Mouse (Mus musculus): ENCODE measurements at regions not wholly inside any gene's neighbourhood (a gene's known extent, or its start where the extent isn't known, plus 50 kb on each side); places are given as distances from the start of the nearest gene placed in this dataset.

DNA sequence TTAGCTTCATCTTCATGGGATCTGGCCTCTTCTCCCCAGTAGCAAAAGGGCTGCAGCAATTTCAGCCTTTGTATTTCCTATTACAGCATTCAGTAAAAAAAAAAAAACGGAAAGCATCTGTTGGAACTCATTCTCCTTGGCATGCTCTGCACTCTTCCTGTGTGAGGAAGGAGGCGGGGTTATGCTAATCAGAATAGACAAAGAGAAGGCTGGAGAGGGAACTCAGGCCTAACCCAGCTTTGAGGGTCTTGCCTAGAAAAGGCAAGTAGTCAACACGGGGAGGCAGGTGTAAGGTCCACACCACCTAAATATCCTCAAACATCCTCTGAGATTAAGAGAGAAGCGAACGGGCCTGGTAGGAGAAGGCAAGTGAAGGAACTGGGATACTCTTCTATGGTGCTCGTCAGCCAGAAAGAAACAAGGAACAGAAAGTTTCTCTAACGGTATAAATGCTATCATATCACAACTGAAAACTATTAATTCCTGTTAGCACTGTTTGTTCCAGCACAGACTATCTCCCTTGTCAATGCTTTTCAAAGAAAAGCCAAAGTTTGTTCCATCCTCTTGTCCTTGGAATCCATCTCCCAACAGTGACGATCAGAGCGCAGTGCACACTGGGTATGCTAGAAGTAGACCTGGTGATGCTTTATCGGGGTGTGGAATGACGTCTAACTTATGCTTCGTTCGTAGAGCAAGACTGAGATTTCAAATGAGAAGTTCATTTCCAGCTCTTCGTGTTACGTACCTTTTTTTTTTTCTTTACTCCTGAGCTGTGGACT, 98.9 kb downstream of the Kctd12 start:
- in situ Hi-C loops (cut with MboI, MseI): no loop called here

DNA sequence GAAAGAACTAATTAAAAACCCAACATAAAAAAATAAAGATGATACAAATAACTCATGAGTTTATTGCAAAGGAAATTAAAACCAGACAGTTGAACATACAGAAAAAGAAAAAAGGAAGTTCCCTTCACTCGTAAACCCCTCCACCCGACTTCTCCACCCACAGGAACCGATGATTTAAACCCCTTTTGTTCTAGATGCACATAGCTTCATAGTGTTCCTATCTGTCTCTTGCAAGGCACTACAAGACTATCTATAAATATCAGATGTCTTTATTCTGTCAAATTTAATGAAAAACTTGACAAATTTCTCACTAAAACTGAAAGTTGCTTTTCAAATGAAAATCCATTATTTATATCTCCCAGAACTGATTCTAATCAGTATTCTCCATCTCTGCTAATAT, 100.2 kb downstream of the Kctd12 start:
- in situ Hi-C loops (cut with MboI, MseI): no loop called here

DNA sequence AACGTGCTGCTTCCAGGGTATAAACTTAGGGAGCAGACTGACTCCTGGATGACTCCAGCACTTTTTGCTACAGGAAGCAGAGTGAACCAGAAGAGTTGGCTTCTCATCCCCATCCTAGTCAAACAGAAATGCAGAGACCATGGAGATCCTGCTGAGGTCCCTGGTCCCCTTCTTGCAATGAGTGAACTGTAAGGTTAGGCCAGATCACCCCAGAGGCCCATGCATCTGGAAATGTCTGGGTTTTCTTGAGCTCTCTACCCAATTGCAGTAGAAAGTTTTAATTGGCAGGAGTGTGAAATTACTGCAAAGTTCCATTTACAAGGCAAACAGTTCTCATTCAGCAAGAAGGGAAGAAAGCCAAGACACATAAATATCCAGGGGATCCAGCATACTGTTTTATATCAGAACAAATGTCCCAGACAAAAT, 101.8 kb downstream of the Kctd12 start:
- in situ Hi-C loops (cut with MboI, MseI): no loop called here

DNA sequence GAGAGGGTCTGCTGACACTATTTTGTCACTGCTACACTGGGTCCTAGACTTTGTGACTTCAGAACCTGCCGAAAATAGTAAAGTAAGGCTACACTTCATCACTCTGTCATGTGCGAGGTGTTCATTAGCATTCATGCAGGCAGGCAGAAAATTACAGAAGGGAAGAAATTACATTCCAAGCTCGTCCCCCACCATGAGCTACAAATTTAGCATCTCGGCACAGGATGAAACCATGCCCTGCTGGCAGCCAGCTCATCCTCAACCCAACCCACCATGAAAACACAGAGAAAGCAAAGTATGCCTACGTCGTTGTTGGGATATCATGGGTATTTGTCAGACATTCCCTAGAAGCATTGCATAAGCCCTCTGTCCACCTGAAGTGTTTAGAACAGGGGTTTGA, 103.9 kb downstream of the Kctd12 start:
- in situ Hi-C loops (cut with MboI, MseI): no loop called here

DNA sequence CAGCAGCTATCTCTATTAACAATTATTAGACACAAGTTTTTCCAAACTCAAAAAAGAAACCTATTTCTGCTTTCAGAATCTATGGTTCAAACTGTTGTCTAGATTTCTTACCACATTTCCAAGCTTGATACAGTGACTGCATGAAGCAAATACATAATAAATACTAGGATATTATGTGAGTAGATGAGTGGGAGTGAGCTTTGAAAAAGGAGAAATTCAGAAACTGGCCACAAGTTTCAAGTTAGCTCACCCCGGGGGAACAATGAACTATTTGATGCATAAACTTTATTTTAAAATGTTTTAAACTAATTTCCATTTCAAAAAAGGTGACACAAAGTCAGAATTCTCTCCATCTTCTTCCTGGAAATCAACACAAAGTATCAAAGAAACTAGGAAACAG, 114.3 kb downstream of the Kctd12 start:
- in situ Hi-C loops (cut with MboI, MseI): no loop called here

DNA sequence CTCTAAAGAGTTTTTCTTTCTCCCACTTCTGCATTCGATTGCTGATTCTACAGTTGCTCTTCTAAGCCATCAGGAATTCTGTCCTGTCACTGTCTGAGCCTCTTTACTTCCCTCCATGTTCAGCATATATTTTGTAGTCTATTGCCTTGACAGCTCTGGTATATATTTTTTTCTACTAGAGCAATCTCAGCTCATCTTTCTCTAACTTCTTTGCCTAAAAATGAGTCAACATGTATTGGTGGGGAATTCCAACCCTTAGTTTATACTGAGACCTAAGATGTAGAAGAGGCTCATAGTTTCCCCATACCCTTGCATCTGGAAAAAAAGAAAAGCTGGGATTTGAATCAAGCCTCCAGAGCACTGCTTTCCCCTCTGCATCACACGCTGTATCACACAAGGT, 114.7 kb downstream of the Kctd12 start:
- in situ Hi-C loops (cut with MboI, MseI): no loop called here

DNA sequence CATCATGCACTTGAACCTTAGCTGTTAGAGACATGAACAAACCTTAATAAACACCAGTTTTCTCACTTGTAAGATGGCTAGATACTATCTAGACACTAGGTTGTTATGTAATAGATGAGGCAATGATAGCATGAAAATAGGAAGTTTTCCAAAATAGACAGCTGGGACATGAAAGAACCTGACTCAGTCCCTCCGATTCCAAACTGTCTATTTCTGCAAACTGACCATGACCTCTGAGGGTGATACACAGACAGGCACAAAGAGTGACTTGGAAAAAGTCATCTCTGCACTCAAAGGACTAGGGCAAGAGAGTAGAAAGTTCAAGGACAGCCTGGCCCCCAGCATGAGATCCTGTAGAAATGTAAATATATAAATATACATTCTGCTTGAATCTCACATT, 115.9 kb downstream of the Kctd12 start:
- in situ Hi-C loops (cut with MboI, MseI): no loop called here

DNA sequence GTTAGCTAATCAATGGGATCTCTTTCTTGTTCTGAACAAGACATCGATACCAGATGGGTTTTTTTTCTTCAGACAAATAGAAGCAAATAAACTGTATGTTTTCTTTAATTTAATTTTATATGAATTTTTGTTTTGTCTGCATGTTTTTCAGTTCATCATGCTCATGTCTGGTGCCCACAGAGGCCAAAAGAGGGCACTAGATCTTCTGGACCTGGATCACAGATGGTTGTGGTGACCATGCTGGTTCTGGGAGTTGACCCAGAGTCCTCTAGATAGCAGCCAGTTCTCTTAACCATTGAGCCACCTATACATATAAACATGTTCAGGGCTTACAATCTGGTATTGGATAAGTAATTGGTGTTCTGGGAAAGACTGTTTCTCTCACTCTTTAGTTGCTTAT, 120.7 kb downstream of the Kctd12 start:
- in situ Hi-C loops (cut with MboI, MseI): no loop called here

DNA sequence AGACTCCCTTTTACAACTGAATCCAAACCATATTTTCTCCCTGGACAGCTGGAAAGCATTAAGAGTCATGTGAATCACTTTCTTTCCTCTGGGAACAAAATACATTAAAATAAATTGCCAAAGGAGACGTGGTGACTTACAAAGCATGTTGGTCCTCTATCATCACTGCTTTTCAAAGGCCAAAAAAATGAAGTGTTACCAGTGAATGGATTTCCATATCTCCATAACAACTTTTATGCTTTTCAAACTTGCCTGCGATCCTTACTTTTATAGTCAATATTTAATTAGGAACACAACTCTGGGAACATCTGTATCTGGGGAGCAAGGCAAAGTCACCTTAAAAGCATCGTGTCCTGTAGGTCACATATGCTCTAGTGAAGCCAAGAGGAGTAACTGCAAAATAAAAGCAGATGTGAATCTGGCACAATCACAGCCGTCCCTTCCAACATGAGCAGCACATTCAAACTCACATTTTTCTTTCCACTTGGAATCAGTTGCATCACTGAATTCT, 123.0 kb downstream of the Kctd12 start:
- in situ Hi-C loops (cut with MboI, MseI): no loop called here

DNA sequence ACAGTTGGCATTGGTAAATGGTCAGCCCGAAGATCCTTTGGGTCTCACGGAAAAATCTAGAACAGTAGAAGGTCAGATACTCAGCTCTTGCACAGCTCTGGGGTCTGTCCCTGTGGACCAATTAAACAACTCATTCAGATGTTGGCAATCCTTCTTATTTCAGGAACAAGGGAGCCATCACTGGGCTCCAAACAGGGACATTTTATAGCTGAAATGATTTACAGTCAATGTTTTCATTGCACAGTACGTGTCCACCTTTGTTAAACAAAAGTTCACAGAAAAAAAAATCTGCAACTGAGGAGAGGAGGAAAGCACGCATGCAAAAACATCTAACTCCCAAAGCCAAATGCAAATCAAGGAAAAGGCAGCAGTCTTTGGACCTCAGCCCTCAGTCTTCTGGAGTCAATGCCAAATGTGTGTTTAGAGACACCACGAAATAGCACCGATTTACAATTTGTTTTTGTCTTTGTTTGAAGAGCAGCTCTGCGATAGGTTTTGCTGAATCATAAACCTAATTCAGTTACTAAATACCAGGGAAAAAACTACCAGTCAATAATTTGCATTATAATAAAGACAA, 127.1 kb downstream of the Kctd12 start:
- in situ Hi-C loops (cut with MboI, MseI): no loop called here

DNA sequence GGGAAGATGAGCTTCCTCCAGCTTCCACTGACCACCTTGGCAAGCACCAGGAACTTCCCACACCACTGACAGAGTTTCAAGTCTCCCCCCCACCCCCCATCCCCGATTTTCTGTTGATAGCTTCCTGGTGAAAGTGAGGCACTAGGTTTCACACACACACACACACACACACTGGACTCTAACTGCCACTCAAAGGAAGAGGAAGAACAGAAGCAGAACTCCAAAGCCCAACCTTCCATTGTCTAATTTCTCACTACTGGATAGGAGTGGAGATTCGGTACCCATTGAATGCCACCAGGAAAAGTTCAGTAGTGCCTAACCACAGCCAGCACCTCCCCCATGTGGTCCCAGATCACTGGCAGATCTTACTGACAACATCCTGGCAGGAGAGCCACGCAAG, 138.7 kb downstream of the Kctd12 start:
- in situ Hi-C loops (cut with MboI, MseI): no loop called here

DNA sequence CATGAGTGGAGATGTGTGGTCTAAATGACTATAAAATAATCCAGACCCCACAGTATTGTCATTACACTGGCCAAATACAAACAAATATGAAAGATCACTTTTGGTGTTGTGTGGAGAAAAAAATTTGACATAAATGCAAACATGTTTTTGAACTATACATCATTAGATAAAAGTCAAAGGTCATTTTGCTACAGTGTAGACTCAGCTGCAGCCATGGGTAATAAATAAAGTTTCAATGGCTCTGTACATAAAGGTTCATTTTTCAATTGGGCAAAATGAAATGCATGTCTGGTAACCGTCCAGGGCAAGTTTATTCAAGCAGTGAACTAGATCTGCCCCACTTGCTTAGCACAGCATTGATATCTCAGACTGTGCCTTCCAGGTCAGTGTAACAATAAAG, 144.8 kb downstream of the Kctd12 start:
- in situ Hi-C loops (cut with MboI, MseI): loop anchor here (5.0 kb wide), 1 partner anchor 35 kb away; no protein-coding TSS in a partner anchor

DNA sequence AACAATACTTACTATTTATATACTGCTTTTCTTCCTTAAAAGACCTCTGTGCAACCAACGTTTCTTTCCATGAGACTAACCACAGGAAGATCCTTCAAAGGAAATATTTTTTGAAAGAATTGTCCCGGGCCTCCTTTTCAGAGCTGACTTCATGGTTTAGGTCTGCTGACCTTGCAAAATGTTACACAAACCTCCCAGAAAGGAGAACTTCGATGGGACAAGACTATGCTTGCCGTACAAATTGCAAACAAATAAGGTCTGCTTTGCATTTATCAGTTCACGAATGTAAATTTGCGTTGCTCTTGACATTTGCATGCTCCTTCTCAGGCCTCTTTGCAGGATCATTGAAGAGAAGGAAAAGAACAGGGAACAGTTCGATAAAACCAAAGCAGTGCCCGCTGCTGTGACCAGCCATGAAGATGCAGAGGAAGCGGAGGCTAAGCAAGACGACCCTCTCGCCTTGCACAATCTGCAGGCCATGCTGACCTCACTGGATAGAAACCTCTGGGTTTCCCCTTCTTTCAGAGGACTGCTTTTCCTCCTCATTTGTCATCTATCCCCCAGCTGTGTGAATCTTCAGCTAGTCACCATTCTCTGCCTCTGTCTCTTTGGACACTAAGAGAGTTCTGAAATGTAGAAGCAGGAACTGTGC, 147.2 kb downstream of the Kctd12 start:
- in situ Hi-C loops (cut with MboI, MseI): loop anchor here (5.0 kb wide), 1 partner anchor 37 kb away; no protein-coding TSS in a partner anchor

DNA sequence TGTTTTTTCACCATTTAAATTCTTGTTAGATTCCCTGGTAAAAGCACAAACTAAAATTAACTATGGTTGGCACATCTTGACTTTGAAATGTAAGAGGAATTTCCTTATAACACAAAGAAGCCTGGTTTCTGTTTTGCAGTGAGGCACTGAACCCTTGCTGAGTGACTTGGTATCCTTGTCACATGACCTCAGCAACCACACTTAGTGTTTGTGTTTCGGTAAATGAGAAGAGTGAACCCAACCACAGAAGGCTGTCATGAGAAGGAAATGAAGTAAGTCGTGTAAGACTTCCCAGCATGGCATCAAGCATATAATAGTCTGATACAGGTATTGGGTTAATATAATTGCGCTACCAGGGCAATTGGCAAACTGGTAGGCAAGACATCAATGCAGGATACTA, 154.0 kb downstream of the Kctd12 start:
- in situ Hi-C loops (cut with MboI, MseI): loop anchor here (10.0 kb wide), 1 partner anchor 216 kb away; the partner anchor contains the start of gene Acod1

DNA sequence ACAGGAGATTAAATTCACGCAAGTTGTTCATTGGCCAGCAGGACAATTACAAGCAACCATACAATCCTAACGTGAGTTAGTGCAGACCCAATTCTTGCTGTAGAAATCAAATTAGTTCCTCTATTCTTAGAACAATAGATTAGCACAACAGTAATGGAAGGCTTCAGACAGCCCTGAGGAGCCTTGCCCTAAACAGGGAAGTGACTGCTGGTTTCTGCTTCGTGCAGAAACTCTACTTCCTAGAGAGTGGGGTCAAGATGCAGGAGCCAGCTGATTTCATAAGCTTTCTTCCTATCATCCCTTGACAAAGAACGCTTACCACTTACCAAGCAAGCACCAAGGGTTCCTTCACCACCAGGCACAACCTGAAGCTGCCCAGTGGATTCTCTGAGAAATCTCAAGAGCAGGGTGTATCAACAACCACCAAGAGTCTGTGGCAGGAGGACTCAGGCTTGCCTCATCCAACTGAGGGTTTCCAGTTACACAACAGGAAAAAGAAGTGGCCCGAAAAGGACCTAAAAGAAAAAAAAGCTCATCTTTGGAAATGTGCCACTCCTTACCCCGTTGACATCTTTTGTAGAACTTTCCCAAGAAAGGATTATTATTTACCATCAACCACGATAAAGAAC, 154.6 kb downstream of the Kctd12 start:
- in situ Hi-C loops (cut with MboI, MseI): loop anchor here (10.0 kb wide), 1 partner anchor 217 kb away; the partner anchor contains the start of gene Acod1

DNA sequence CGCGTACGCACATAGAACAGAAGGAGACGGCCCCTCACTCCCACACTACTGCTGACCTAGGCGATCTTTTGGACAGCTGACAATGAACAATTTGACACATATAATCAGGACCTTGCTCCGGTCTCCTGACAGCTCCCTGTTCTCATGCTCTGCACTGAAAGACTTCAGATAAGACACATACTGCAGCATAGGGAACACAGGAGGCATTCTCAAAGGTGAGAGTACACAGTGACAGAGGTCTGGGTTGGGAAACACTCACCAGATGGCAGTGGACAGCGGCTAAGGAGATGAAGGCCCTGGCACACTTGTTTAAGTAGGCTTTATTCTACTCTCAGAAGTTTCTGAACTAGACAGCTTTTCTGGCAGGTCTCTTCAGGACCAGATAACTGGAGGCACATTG, 156.9 kb downstream of the Kctd12 start:
- in situ Hi-C loops (cut with MboI, MseI): loop anchor here (10.0 kb wide), 1 partner anchor 219 kb away; the partner anchor contains the start of gene Acod1

DNA sequence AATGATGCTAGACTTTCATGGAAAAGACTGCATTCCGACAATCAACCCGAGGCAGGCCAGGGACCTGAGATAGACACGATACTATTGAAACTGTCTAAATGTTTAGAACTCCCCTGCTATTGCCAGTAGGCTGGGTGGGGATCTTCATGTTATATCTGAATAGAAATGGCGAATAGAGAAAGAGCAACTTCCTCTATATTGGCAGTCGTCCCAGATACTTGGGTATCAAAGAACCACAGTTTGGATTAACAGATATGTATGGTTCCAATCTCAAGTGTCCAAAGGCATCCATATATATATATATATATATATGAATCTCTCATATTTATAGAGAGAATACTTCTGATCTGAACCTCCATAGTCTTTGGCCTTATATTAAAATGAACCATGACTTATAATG, 161.8 kb downstream of the Kctd12 start:
- in situ Hi-C loops (cut with MboI, MseI): loop anchor here (10.0 kb wide), 1 partner anchor 224 kb away; the partner anchor contains the start of gene Acod1

DNA sequence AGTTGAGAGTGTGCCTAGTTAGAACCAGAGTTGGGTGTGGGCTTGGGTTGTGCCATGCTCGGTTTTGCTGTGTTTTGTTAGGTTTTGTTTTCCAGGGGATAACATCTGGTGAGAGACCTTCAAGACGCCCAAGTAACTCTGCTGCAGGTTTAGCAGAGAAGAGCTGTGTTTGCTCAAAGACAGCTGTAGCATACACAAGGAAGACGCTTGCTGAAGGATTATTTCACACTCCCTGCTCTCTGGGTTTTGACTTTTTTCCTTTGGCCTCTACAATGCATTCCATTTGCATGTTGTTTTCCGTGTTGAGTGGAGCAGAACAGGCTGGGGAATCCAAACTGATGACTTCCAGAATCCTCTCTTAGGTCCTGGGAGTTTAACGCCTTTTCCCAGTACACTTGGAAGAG, 170.8 kb downstream of the Kctd12 start:
- in situ Hi-C loops (cut with MboI, MseI): no loop called here

DNA sequence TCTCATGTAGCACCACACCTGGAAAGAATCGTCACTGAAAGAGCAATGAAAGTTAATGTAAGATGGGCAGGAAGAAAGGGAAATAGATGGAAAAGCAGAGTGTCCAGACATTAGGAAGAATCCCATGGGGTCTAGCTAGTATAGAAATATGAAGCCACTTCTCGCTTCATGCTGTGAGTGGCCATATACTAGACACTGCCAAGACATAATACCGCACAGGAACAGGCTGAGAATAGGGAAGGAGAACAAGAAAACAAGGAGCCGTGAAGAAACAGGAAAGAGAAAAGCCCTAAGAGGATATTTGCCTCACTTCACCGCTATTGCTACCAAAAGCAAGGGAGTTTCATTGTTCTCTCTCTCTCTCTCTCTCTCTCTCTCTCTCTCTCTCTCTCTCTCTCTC, 171.4 kb downstream of the Kctd12 start:
- in situ Hi-C loops (cut with MboI, MseI): no loop called here

DNA sequence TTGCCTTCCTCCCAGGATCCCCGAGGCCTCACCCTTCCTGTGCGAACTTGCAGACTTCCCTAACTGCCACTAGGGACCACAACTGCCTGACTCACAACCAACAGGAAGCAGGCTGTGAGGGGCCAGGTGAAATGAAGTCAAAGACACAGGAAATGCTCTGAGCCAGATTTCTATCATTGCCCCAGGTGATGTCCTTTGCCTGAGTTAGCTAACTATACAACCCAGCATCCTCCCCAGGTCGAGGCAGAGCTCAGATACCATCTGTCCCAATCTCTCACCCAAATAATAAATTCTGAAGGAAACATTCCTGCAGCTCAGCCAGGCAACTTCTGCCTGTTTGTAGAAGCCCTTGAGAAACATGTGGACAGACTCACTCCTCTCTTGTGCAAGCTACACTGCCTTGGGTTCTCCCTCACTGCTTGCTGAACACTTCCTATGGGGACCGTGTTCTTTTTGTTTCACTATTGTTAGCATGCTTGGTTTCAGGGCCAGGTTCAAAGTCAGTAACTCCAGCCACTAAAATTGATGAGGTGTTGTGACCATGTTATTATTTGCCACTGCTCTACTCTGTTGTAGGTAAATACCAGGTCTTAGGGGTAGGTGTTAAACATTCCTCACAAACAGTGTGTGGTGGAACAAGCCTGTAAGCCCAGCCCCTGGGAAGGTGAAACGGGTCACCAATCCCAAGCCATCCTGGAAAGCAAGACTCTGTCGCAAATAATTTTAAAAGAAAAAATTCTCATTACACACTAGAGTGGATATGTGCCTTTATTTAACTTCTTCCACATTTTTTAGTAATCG, 172.1 kb downstream of the Kctd12 start:
- in situ Hi-C loops (cut with MboI, MseI): no loop called here
